Comparison of ENCODE assay signal across 9 mouse cellular contexts in genomic region chr15:99817343-99818235, GRCm38 (mm10). TPM values are rescaled to one million over a fixed set of nuclear protein-coding genes. Genes with fewer than 3 reads are reported as not detected.
A peak's percentile ranks its signal among the peaks of the same experiment; 100 is the strongest.
DNase-seq lines count a peak whose midpoint lies in the region; ATAC-seq and TF ChIP-seq lines count a peak whose summit lies in the region.
"Had no signal": no experiment of that assay in that cellular context is flagged by ENCODE, and none has a peak within 500 bp of the region (broad histone marks: within the 10 kb centered on the region; RNA-seq: fewer than 3 reads in every experiment).

No protein-coding gene starts in this region.

- peaks cover 26% of the 10 kb centered on the region for H3K36me3 ChIP-seq in heart, embryonic 12.5 days
- peaks cover 5 to 25% of the 10 kb centered on the region in 2 experiments for H3K36me3 ChIP-seq in CH12.LX (replicated peaks in 1 of 2; ENCODE audit: control insufficient read depth in 1 of 2, insufficient read depth in 1 of 2, low read length in 1 of 2)
- H3K36me3 ChIP-seq in forebrain, embryonic 14.5 days (ENCODE audit: control insufficient read depth, insufficient read depth, low read length), result 0 out of 2 replicates have a peak, but pooled peaks cover 7% of the 10 kb centered on the region
- H3K36me3 ChIP-seq in liver, embryonic 13.5 days, result peaks cover 7% of the 10 kb centered on the region

- in situ Hi-C loops in CH12.LX (cut with MboI; ENCODE audit: low pct_ligation_motif_present, low pct_unique_long_range_greater_than_20kb, low sequenced_read_pairs), result no loop called here

- WGBS in heart, embryonic 12.5 days, result 25% methylated on average over 8 of the region's 8 CpGs
- WGBS in forebrain, embryonic 14.5 days, result 26% methylated on average over 8 of the region's 8 CpGs
- WGBS in liver, embryonic 13.5 days (ENCODE audit: insufficient replicate concordance), result 46% methylated on average over 8 of the region's 8 CpGs

- peaks cover 15% of the 10 kb centered on the region for H3K79me2 ChIP-seq in CH12.LX (replicated peaks; ENCODE audit: control insufficient read depth, extremely low read depth, insufficient read depth, poor library complexity, severe bottlenecking)

- H3K27ac ChIP-seq in heart, embryonic 12.5 days (ENCODE audit: poor library complexity, severe bottlenecking), result peak overlapping the region; percentile 92
- H3K27ac ChIP-seq in CH12.LX (ENCODE audit: insufficient read depth, low read depth), result peak overlapping the region; percentile 88
- H3K27ac ChIP-seq in forebrain, embryonic 14.5 days (ENCODE audit: low read depth, low read length), result peak overlapping the region; percentile 81
- H3K27ac ChIP-seq in liver, embryonic 13.5 days, result 0 out of 2 replicates have a peak overlapping the region, but pooled peaks have one; percentile 4

- peak overlapping the region; percentile 65 for H3K4me2 ChIP-seq in heart, embryonic 12.5 days
- H3K4me2 ChIP-seq in CH12.LX (ENCODE audit: insufficient read depth, low read depth, poor library complexity, severe bottlenecking), result peak overlapping the region; percentile 89
- peak overlapping the region; percentile 45 for H3K4me2 ChIP-seq in forebrain, embryonic 14.5 days (ENCODE audit: low read length)
- no peak overlapping the region for H3K4me2 ChIP-seq in liver, embryonic 13.5 days

- H3K27me3 ChIP-seq in heart, embryonic 12.5 days (replicated peaks), result no peaks in the 10 kb centered on the region
- H3K27me3 ChIP-seq in CH12.LX (replicated peaks), result no peaks in the 10 kb centered on the region
- no peaks in the 10 kb centered on the region for H3K27me3 ChIP-seq in forebrain, embryonic 14.5 days (replicated peaks; ENCODE audit: control insufficient read depth, insufficient read depth, low read length)
- H3K27me3 ChIP-seq in liver, embryonic 13.5 days, result no peaks in the 10 kb centered on the region

- intact Hi-C loops in heart, postnatal 14 days (cut with DNase I), result no loop called here

- peaks cover 17% of the 10 kb centered on the region for H3K4me1 ChIP-seq in heart, embryonic 12.5 days (replicated peaks)
- H3K4me1 ChIP-seq in CH12.LX (ENCODE audit: control insufficient read depth in 1 of 2, insufficient read depth in 2 of 2), result peaks cover 6 to 25% of the 10 kb centered on the region in 2 experiments
- H3K4me1 ChIP-seq in forebrain, embryonic 14.5 days (ENCODE audit: control insufficient read depth, insufficient read depth, low read length), result peaks cover 12% of the 10 kb centered on the region
- H3K4me1 ChIP-seq in liver, embryonic 13.5 days (replicated peaks), result no peaks in the 10 kb centered on the region

- DNase-seq in heart, postnatal 14 days, result no peak
- peak; percentile 76 for DNase-seq in CH12.LX (ENCODE audit: extremely low read depth)
- DNase-seq in forebrain, embryonic 14.5 days (ENCODE audit: low spot score), result peak; percentile 74
- no peak for DNase-seq in liver, embryonic 13.5 days
- DNase-seq in cerebellum, adult 9-10 months, result no peak
- DNase-seq in adrenal gland, postnatal 4 days (ENCODE audit: low spot score in 2 of 2), result no peak
- DNase-seq in B cell, adult 2 months, result no peak
- DNase-seq: cerebellum, postnatal 10 days had no signal

- ATAC-seq in heart, embryonic 12.5 days (ENCODE audit: insufficient number of reproducible peaks, low FRiP score), result no peak
- peak; percentile 75 for ATAC-seq in forebrain, embryonic 14.5 days
- ATAC-seq in liver, embryonic 13.5 days (ENCODE audit: low read depth), result no peak

- H3K9me3 ChIP-seq in heart, embryonic 12.5 days (replicated peaks), result no peaks in the 10 kb centered on the region; the same call in 1 of the 2 replicates
- peaks cover 17% of the 10 kb centered on the region for H3K9me3 ChIP-seq in CH12.LX (replicated peaks; ENCODE audit: low read length)
- H3K9me3 ChIP-seq in forebrain, embryonic 14.5 days (replicated peaks; ENCODE audit: control insufficient read depth, low read length), result no peaks in the 10 kb centered on the region
- no peaks in the 10 kb centered on the region for H3K9me3 ChIP-seq in liver, embryonic 13.5 days (replicated peaks)

- H3K4me3 ChIP-seq in heart, embryonic 12.5 days, result peak overlapping the region; percentile 67
- peak overlapping the region; percentile 57 to 63 (median 61) for H3K4me3 ChIP-seq in CH12.LX (replicated peaks in 1 of 3; ENCODE audit: low read depth in 2 of 3, low read length in 2 of 3, poor library complexity in 1 of 3)
- no peak overlapping the region for H3K4me3 ChIP-seq in forebrain, embryonic 14.5 days (ENCODE audit: low read depth, low read length)
- no peak overlapping the region for H3K4me3 ChIP-seq in liver, embryonic 13.5 days (replicated peaks)

- TF ChIP-seq RAD21 in CH12.LX (IDR thresholded peaks at IDR 0.05; ENCODE audit: low read depth, low read length), result no peak

- no peak for TF ChIP-seq CTCF in CH12.LX (conservative IDR thresholded peaks at IDR 0.05 in 1 of 2, IDR thresholded peaks at IDR 0.05 in 1 of 2; ENCODE audit: low read depth in 2 of 2, low read length in 2 of 2)

- 0 out of 2 replicates have a peak, but pooled peaks have one; percentile 23 for TF ChIP-seq POLR2A in CH12.LX (IDR thresholded peaks at IDR 0.05; ENCODE audit: low read depth, low read length)

- TF ChIP-seq EP300 in CH12.LX (IDR thresholded peaks at IDR 0.05; ENCODE audit: low read length), result peak; percentile 62; the same call in 1 of the 2 replicates

- dilution Hi-C loops in CH12.LX (cut with MboI; ENCODE audit: extremely low pct_ligation_motif_present, extremely low pct_unique_long_range_greater_than_20kb, low sequenced_read_pairs), result no loop called here

- peak overlapping the region; percentile 66 for H3K9ac ChIP-seq in heart, embryonic 12.5 days
- peak overlapping the region; percentile 97 for H3K9ac ChIP-seq in CH12.LX (ENCODE audit: insufficient read depth, low read depth)
- H3K9ac ChIP-seq in forebrain, embryonic 14.5 days (ENCODE audit: low read length), result 0 out of 2 replicates have a peak overlapping the region, but pooled peaks have one; percentile 26
- no peak overlapping the region for H3K9ac ChIP-seq in liver, embryonic 13.5 days

TF ChIP-seq in CH12.LX, 34 proteins besides CTCF, POLR2A, EP300 and RAD21 (continues in another document):
- TF ChIP-seq USF2 (conservative IDR thresholded peaks at IDR 0.05; ENCODE audit: low read depth, low read length) (no peak), KAT2A (IDR thresholded peaks at IDR 0.05; ENCODE audit: insufficient replicate concordance, low read length) (no peak), ZC3H11A (IDR thresholded peaks at IDR 0.05; ENCODE audit: low read depth, low read length) (no peak), BHLHE40 (IDR thresholded peaks at IDR 0.05; ENCODE audit: low read depth, low read length) (peak; percentile 62; the same call in 1 of the 2 replicates), MEF2A (IDR thresholded peaks at IDR 0.05; ENCODE audit: borderline replicate concordance, low read depth, low read length) (peak; percentile 55; the same call in 1 of the 2 replicates), ETS1 (conservative IDR thresholded peaks at IDR 0.05; ENCODE audit: low read depth, low read length) (peak; percentile 77), ELF1 (IDR thresholded peaks at IDR 0.05; ENCODE audit: low read depth, low read length) (peak; percentile 68), TCF12 (IDR thresholded peaks at IDR 0.05; ENCODE audit: low read depth, low read length) (no peak; the same call in 1 of the 2 replicates), MYC (IDR thresholded peaks at IDR 0.05; ENCODE audit: low read depth, low read length) (peak; percentile 52; the same call in 1 of the 2 replicates), JUN (IDR thresholded peaks at IDR 0.05; ENCODE audit: insufficient read depth, low read depth, low read length) (peak; percentile 44; the same call in 1 of the 2 replicates), SMC3 (IDR thresholded peaks at IDR 0.05; ENCODE audit: low read depth, low read length) (no peak), ZKSCAN1 (IDR thresholded peaks at IDR 0.05; ENCODE audit: borderline replicate concordance, low read depth, low read length) (no peak), HCFC1 (IDR thresholded peaks at IDR 0.05; ENCODE audit: low read depth, low read length) (no peak), MAX (IDR thresholded peaks at IDR 0.05; ENCODE audit: low read length) (no peak; the same call in 1 of the 2 replicates), E2F4 (IDR thresholded peaks at IDR 0.05; ENCODE audit: insufficient replicate concordance, low read depth, low read length) (no peak), CHD2 (IDR thresholded peaks at IDR 0.05; ENCODE audit: low read length) (no peak; the same call in 1 of the 2 replicates), MXI1 (IDR thresholded peaks at IDR 0.05; ENCODE audit: low read depth, low read length) (peak; percentile 63), ZMIZ1 (IDR thresholded peaks at IDR 0.05; ENCODE audit: low read depth, low read length) (no peak), CHD1 (IDR thresholded peaks at IDR 0.05; ENCODE audit: low read depth, low read length) (peak; percentile 94; the same call in 1 of the 2 replicates), TBP (conservative IDR thresholded peaks at IDR 0.05; ENCODE audit: low read depth, low read length) (0 out of 2 replicates have a peak, but pooled peaks have one; percentile 21), NELFE (IDR thresholded peaks at IDR 0.05; ENCODE audit: low read depth, low read length) (no peak; the same call in 1 of the 2 replicates), JUND (conservative IDR thresholded peaks at IDR 0.05; ENCODE audit: low read depth, low read length) (peak; percentile 58)

RNA-seq across cellular contexts. Expression of gene Cers5, which starts 44.9 kb away (rescaled TPM):
- polyA plus RNA-seq in heart, embryonic 12.5 days (2016; fragmentation: Nextera tagmentation; extraction: Ambion mirVana), result 53.9 and 55.4 TPM in 2 replicates
- 10 to 100 TPM; 24.8 to 27.3 TPM for total RNA-seq in heart, postnatal 14 days (2021)
- total RNA-seq in CH12.LX (2012; rRNA removed), result 45.0 and 48.9 TPM in 2 replicates
- 140 and 149 TPM in 2 replicates for total RNA-seq in CH12.LX (2014; rRNA removed)
- polyA plus RNA-seq in CH12.LX (2012; ENCODE audit: insufficient read length, low read depth), result 83.7 and 94.3 TPM in 2 replicates
- polyA plus RNA-seq in forebrain, embryonic 14.5 days (2014; fragmentation: Nextera tagmentation; extraction: Ambion mirVana), result 71.9 and 72.5 TPM in 2 replicates
- polyA plus RNA-seq in liver, embryonic 13.5 days (2015; fragmentation: Nextera tagmentation; extraction: Ambion mirVana), result 11.2 and 11.7 TPM in 2 replicates
- 10 to 100 TPM; 54.3 to 57.0 TPM for total RNA-seq in adrenal gland, postnatal 4 days (2021)

RNA-seq across cellular contexts. Expression of gene Lima1, which starts 57.7 kb away (rescaled TPM):
- 24.6 and 25.5 TPM in 2 replicates for polyA plus RNA-seq in heart, embryonic 12.5 days (2016; fragmentation: Nextera tagmentation; extraction: Ambion mirVana)
- 10 to 100 TPM; 23.5 TPM for total RNA-seq in heart, postnatal 14 days (2021)
- total RNA-seq in CH12.LX (2012; rRNA removed) (16.8 and 18.7 TPM in 2 replicates), CH12.LX (2014; rRNA removed) (10.0 and 10.3 TPM in 2 replicates)
- polyA plus RNA-seq in CH12.LX (2012; ENCODE audit: insufficient read length, low read depth), result 24.4 and 26.9 TPM in 2 replicates
- 27.0 and 32.1 TPM in 2 replicates for polyA plus RNA-seq in forebrain, embryonic 14.5 days (2014; fragmentation: Nextera tagmentation; extraction: Ambion mirVana)
- 7.8 and 12.0 TPM in 2 replicates for polyA plus RNA-seq in liver, embryonic 13.5 days (2015; fragmentation: Nextera tagmentation; extraction: Ambion mirVana)
- 10 to 100 TPM; 51.0 to 51.9 TPM for total RNA-seq in adrenal gland, postnatal 4 days (2021)

Comparison
In these comparisons a context has a peak if more than half of its experiments do, and no peak if none do; other contexts are left out.
1. H3K27ac ChIP-seq: peak in every context shown above with its lines; median percentile 92 in heart, embryonic 12.5 days; 88 in CH12.LX; 81 in forebrain, embryonic 14.5 days; 4 in liver, embryonic 13.5 days.
2. H3K4me3 ChIP-seq: peak in heart, embryonic 12.5 days (single experiment) and CH12.LX (3 of 3); none in forebrain, embryonic 14.5 days (single experiment) and liver, embryonic 13.5 days (single experiment).
3. DNase-seq: peak in CH12.LX (single experiment) and forebrain, embryonic 14.5 days (single experiment); none in heart, postnatal 14 days (0 of 2), liver, embryonic 13.5 days (single experiment), cerebellum, adult 9-10 months (single experiment), adrenal gland, postnatal 4 days (0 of 2) and B cell, adult 2 months (0 of 2).